Mouse (Mus musculus): ENCODE data around the gene Elavl3.
A peak's percentile ranks its signal among the peaks of the same experiment; 100 is the strongest.

Gene Elavl3

GRCm38 (mm10) chr9:22004546-22004945 lies 47.3 kb downstream of the Elavl3 start:
- no peak for DNase-seq (ENCODE audit: low spot score in 2 of 2)

- no peak for DNase-seq (ENCODE audit: low spot score in 2 of 2)
These were observed 48.7 kb downstream of the Elavl3 start for GRCm38 (mm10) chr9:22003163-22003554.

GRCm38 (mm10) chr9:22002194-22003162 lies 49.3 kb downstream of the Elavl3 start, which contains the start of the genes Ccdc151 and Prkcsh:
Gene Ccdc151, minus strand, starts transcription at chr9:22002634.
Gene Prkcsh, plus strand, starts transcription at chr9:22002806.
- DNase-seq (ENCODE audit: low spot score in 2 of 2) = peak; percentile 99 to 100

GRCm38 (mm10) chr9:22001633-22002032 lies 50.2 kb downstream of the Elavl3 start:
- no peak for DNase-seq (ENCODE audit: low spot score in 2 of 2)

GRCm38 (mm10) chr9:22000296-22000695 lies 51.5 kb downstream of the Elavl3 start:
- DNase-seq (ENCODE audit: low spot score in 2 of 2) = no peak

- no peak for DNase-seq (ENCODE audit: low spot score in 2 of 2)
These were observed 55.5 kb downstream of the Elavl3 start for GRCm38 (mm10) chr9:21996178-21996867.

GRCm38 (mm10) chr9:21992227-21992626 lies 59.6 kb downstream of the Elavl3 start:
- DNase-seq (ENCODE audit: low spot score in 2 of 2) = no peak

GRCm38 (mm10) chr9:21989230-21990110 lies 62.4 kb downstream of the Elavl3 start, which contains the start of gene Rgl3:
Gene Rgl3, minus strand, starts transcription at chr9:21989446.
- peak in 1 of 2 experiments; percentile 13 for DNase-seq (ENCODE audit: low spot score in 2 of 2)

- DNase-seq (ENCODE audit: low spot score in 2 of 2) = no peak
These were observed 63.3 kb downstream of the Elavl3 start for GRCm38 (mm10) chr9:21988421-21989101.

- no peak for DNase-seq (ENCODE audit: low spot score in 2 of 2)
These were observed 64.1 kb downstream of the Elavl3 start for GRCm38 (mm10) chr9:21987592-21988342.

GRCm38 (mm10) chr9:21983911-21984310 lies 67.9 kb downstream of the Elavl3 start:
- no peak for DNase-seq (ENCODE audit: low spot score in 2 of 2)

GRCm38 (mm10) chr9:21978398-21979128 lies 73.3 kb downstream of the Elavl3 start:
- DNase-seq (ENCODE audit: low spot score in 2 of 2) = no peak

- DNase-seq (ENCODE audit: low spot score in 2 of 2) = no peak
These were observed 73.9 kb downstream of the Elavl3 start for GRCm38 (mm10) chr9:21977972-21978371.

GRCm38 (mm10) chr9:21977331-21977730 lies 74.5 kb downstream of the Elavl3 start:
- DNase-seq (ENCODE audit: low spot score in 2 of 2) = no peak

GRCm38 (mm10) chr9:21976626-21977175 lies 75.1 kb downstream of the Elavl3 start:
- no peak for DNase-seq (ENCODE audit: low spot score in 2 of 2)

- no peak for DNase-seq (ENCODE audit: low spot score in 2 of 2)
These were observed 82.5 kb downstream of the Elavl3 start for GRCm38 (mm10) chr9:21969304-21969703.

- DNase-seq (ENCODE audit: low spot score in 2 of 2) = no peak
These were observed 82.9 kb downstream of the Elavl3 start for GRCm38 (mm10) chr9:21968883-21969282.

Data from right cerebral cortex, adult 2 months (tissue).